Mouse (Mus musculus) embryonic fibroblast, embryonic 13.5 days (primary cell): ENCODE measurements at regions not wholly inside any gene's neighbourhood (a gene's known extent, or its start where the extent isn't known, plus 50 kb on each side); places are given as distances from the start of the nearest gene placed in this dataset.

Experiments
- CTCF ChIP-seq: IDR thresholded peaks from 2 replicates; pipeline ENCODE4 v1.5.1; 2011; ENCODE audit warnings: mild to moderate bottlenecking, control low read depth, low read length, moderate library complexity, borderline replicate concordance; ENCODE audit not compliant: insufficient read depth
- POLR2A ChIP-seq: IDR thresholded peaks from 2 replicates; pipeline ENCODE4 v1.6.1; 2011; ENCODE audit warnings: low read depth, mild to moderate bottlenecking, control low read depth, low read length, moderate library complexity

DNA sequence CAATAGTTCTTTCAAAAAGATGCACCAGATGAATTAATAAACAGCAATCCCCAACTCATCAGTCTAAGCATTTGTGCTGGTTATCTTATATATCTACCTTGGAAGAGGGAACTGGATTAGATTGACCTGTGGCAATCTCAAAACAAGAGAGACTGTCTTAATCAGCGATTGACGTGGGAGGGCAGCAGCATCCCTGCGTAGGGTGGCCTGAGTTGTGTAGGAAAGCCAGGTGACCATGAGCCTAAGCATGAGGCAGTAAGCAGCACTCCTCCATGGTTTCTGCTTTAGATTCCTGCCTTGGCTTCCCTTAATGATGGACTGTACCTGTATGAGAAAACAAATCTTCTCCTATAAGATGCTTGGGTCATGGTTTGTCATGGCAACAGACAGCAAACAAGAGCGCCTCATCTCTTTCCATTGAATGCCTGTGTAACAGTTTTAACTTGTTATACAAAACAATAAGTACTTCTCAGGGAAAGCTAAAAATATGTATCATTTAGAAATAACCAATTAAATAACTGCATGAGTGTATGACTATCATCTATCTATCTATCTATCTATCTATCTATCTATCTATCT is 1311.5 kb upstream of the A1bg start:
- TF ChIP-seq CTCF = no peak
- TF ChIP-seq POLR2A = no peak
